Mouse (Mus musculus) C2C12 (cell line): Measurements from ENCODE around the gene Sorcs2.

Experiments
- CEBPB ChIP-seq: IDR thresholded peaks from one replicate; pipeline ENCODE4 v1.6.1; 2011; ENCODE audit warnings: low read depth, mild to moderate bottlenecking, control low read depth, moderate library complexity
- CTCF ChIP-seq: IDR thresholded peaks from one replicate; pipeline ENCODE4 v1.5.1; 2011; ENCODE audit not compliant: control insufficient read depth, insufficient read depth, insufficient read length
- FOSL1 ChIP-seq: IDR thresholded peaks from one replicate; pipeline ENCODE4 v1.8.0; 2011; ENCODE audit warnings: mild to moderate bottlenecking, low read length; ENCODE audit not compliant: poor library complexity, insufficient read depth, severe bottlenecking
- MAX ChIP-seq: IDR thresholded peaks from one replicate; pipeline ENCODE4 v1.6.1; 2011; ENCODE audit warnings: mild to moderate bottlenecking, control low read depth
- MYOD1 ChIP-seq: IDR thresholded peaks from one replicate; pipeline ENCODE4 v1.6.1; 2011; ENCODE audit warnings: low read depth; ENCODE audit not compliant: control insufficient read depth, insufficient read length
- MYOG ChIP-seq: IDR thresholded peaks from one replicate; pipeline ENCODE4 v1.6.1; 2011; ENCODE audit not compliant: control insufficient read depth, insufficient read length; ENCODE audit errors: extremely low read depth
- USF1 ChIP-seq: IDR thresholded peaks from one replicate; pipeline ENCODE4 v1.6.1; 2011; ENCODE audit warnings: low read depth, mild to moderate bottlenecking, control low read depth, moderate library complexity

DNA sequence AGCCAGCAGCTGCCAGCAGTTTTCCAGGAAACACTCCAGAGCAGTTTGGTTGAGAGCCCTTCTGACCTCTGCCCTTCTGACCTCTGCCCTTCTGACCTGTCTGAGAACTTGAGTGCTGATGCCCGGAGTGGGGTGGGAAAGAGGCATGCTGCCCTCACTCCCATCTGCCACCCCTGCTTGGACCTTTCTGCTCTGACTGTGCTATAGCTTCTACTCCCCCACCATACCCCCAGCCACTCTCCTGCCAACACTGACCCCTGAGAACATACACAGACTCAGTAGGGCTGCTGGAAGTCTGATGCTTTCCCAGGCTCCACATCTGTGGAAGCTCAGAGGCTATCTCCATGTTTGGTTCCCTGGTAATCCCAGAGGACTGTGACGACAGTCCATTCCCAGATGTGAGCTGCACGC is 277.0 kb downstream of the Sorcs2 start:
- TF ChIP-seq CTCF (no peak), USF1 (no peak), CEBPB (no peak), MAX (no peak), MYOD1 (no peak), MYOG (no peak), FOSL1 (no peak)
